8 mouse cellular contexts compared by ENCODE assay signal in genomic region chr4:124707381-124708199, GRCm38 (mm10). TPM values are rescaled to one million over a fixed set of nuclear protein-coding genes. Genes with fewer than 3 reads are reported as not detected.
A peak's percentile ranks its signal among the peaks of the same experiment; 100 is the strongest.
DNase-seq lines count a peak whose midpoint lies in the region; ATAC-seq lines count a peak whose summit lies in the region.
"Not testable (repeated sequence)": the region's sequence is repeated elsewhere in the genome, so short reads cannot be mapped to it uniquely, and the experiment has no call there.

No protein-coding gene starts in this region.

- H3K4me3 ChIP-seq in embryonic facial prominence, embryonic 13.5 days; heart, embryonic 10.5 days; intestine, embryonic 14.5 days (ENCODE audit: low read depth, low read length); limb, embryonic 12.5 days (replicated peaks); lung, embryonic 15.5 days: not testable (repeated sequence)

- not testable (repeated sequence) for ATAC-seq in embryonic facial prominence, embryonic 13.5 days (ENCODE audit: insufficient number of reproducible peaks, insufficient read depth, low FRiP score, low TSS enrichment, low read depth); intestine, embryonic 14.5 days (replicated peaks; ENCODE audit: low FRiP score, low TSS enrichment, low read depth); limb, embryonic 12.5 days (ENCODE audit: insufficient number of reproducible peaks, insufficient read depth, low FRiP score, low TSS enrichment, low read depth); lung, embryonic 15.5 days (ENCODE audit: borderline replicate concordance, extremely low read depth, low FRiP score, low TSS enrichment)

- peak; percentile 8 for DNase-seq in A20 (ENCODE audit: low read depth, low spot score)
- peak; percentile 32 for DNase-seq in ZHBTc4 (ENCODE audit: low read depth, low spot score)
- DNase-seq in heart, embryonic 10.5 days (ENCODE audit: low spot score); intestine, embryonic 14.5 days (ENCODE audit: low spot score): not testable (repeated sequence)
- DNase-seq in testis, postnatal 10 days (ENCODE audit: low spot score), result peak; percentile 51

- H3K4me2 ChIP-seq in embryonic facial prominence, embryonic 13.5 days; intestine, embryonic 14.5 days (ENCODE audit: low read length); limb, embryonic 12.5 days; lung, embryonic 15.5 days: not testable (repeated sequence)

- 85% methylated on average over 25 of the region's 25 CpGs for WGBS in embryonic facial prominence, embryonic 13.5 days
- 84% methylated on average over 25 of the region's 25 CpGs for WGBS in heart, embryonic 10.5 days
- 88% methylated on average over 24 of the region's 25 CpGs for WGBS in intestine, embryonic 14.5 days
- 87% methylated on average over 25 of the region's 25 CpGs for WGBS in limb, embryonic 12.5 days
- WGBS in lung, embryonic 15.5 days, result 86% methylated on average over 25 of the region's 25 CpGs

- H3K4me1 ChIP-seq in embryonic facial prominence, embryonic 13.5 days, result peaks cover 77% of the 10 kb centered on the region
- peaks cover 69% of the 10 kb centered on the region for H3K4me1 ChIP-seq in heart, embryonic 10.5 days
- H3K4me1 ChIP-seq in intestine, embryonic 14.5 days (replicated peaks; ENCODE audit: control insufficient read depth, insufficient read depth, low read length), result peaks cover 45% of the 10 kb centered on the region
- peaks cover 75% of the 10 kb centered on the region for H3K4me1 ChIP-seq in limb, embryonic 12.5 days (replicated peaks)
- H3K4me1 ChIP-seq in lung, embryonic 15.5 days, result peaks cover 66% of the 10 kb centered on the region

- peak overlapping the region; percentile 97 for H3K27ac ChIP-seq in embryonic facial prominence, embryonic 13.5 days
- H3K27ac ChIP-seq in heart, embryonic 10.5 days, result 0 out of 2 replicates have a peak overlapping the region, but pooled peaks have one; percentile 93
- peak overlapping the region; percentile 95 for H3K27ac ChIP-seq in intestine, embryonic 14.5 days (ENCODE audit: low read depth)
- H3K27ac ChIP-seq in limb, embryonic 12.5 days, result peak overlapping the region; percentile 98
- peak overlapping the region; percentile 97 for H3K27ac ChIP-seq in lung, embryonic 15.5 days

- H3K9ac ChIP-seq in embryonic facial prominence, embryonic 13.5 days; intestine, embryonic 14.5 days (ENCODE audit: low read length); lung, embryonic 15.5 days: not testable (repeated sequence)
- H3K9ac ChIP-seq in limb, embryonic 12.5 days (replicated peaks), result peak overlapping the region; percentile 12; the same call in 1 of the 2 replicates

- not testable (repeated sequence) for H3K9me3 ChIP-seq in embryonic facial prominence, embryonic 13.5 days; heart, embryonic 10.5 days; intestine, embryonic 14.5 days (ENCODE audit: control insufficient read depth, low read length); limb, embryonic 12.5 days; lung, embryonic 15.5 days

- H3K36me3 ChIP-seq in embryonic facial prominence, embryonic 13.5 days, result peaks cover 24% of the 10 kb centered on the region
- H3K36me3 ChIP-seq in heart, embryonic 10.5 days, result peaks cover 20% of the 10 kb centered on the region; the same call in 1 of the 2 replicates
- H3K36me3 ChIP-seq in intestine, embryonic 14.5 days (ENCODE audit: control insufficient read depth, insufficient read depth, low read length), result peaks cover 20% of the 10 kb centered on the region
- peaks cover 26% of the 10 kb centered on the region for H3K36me3 ChIP-seq in limb, embryonic 12.5 days
- not testable (repeated sequence) for H3K36me3 ChIP-seq in lung, embryonic 15.5 days

- not testable (repeated sequence) for H3K27me3 ChIP-seq in embryonic facial prominence, embryonic 13.5 days; heart, embryonic 10.5 days (ENCODE audit: insufficient read depth, poor library complexity, severe bottlenecking); intestine, embryonic 14.5 days (replicated peaks; ENCODE audit: control insufficient read depth, insufficient read depth, low read length); limb, embryonic 12.5 days; lung, embryonic 15.5 days

RNA-seq across cellular contexts. Expression of gene Sf3a3, which starts 7.0 kb away (rescaled TPM):
- 177 and 186 TPM in 2 replicates for polyA plus RNA-seq in embryonic facial prominence, embryonic 13.5 days (2015; fragmentation: Nextera tagmentation; extraction: Ambion mirVana)
- polyA plus RNA-seq in heart, embryonic 10.5 days (2016; fragmentation: Nextera tagmentation; extraction: Ambion mirVana), result 137 and 180 TPM in 2 replicates
- 142 and 164 TPM in 2 replicates for polyA plus RNA-seq in intestine, embryonic 14.5 days (2014; fragmentation: Nextera tagmentation; extraction: Ambion mirVana)
- polyA plus RNA-seq in limb, embryonic 12.5 days (2016; fragmentation: Nextera tagmentation; extraction: Ambion mirVana), result 221 and 223 TPM in 2 replicates
- 148 and 151 TPM in 2 replicates for polyA plus RNA-seq in lung, embryonic 15.5 days (2015; fragmentation: Nextera tagmentation; extraction: Ambion mirVana)

RNA-seq across cellular contexts. Expression of gene Fhl3, which starts 7.1 kb away (rescaled TPM):
- polyA plus RNA-seq in embryonic facial prominence, embryonic 13.5 days (2015; fragmentation: Nextera tagmentation; extraction: Ambion mirVana), result 17.0 and 19.5 TPM in 2 replicates
- polyA plus RNA-seq in heart, embryonic 10.5 days (2016; fragmentation: Nextera tagmentation; extraction: Ambion mirVana), result 3.9 and 5.4 TPM in 2 replicates
- 12.9 and 13.6 TPM in 2 replicates for polyA plus RNA-seq in intestine, embryonic 14.5 days (2014; fragmentation: Nextera tagmentation; extraction: Ambion mirVana)
- 7.3 and 10.9 TPM in 2 replicates for polyA plus RNA-seq in limb, embryonic 12.5 days (2016; fragmentation: Nextera tagmentation; extraction: Ambion mirVana)
- 5.3 and 9.3 TPM in 2 replicates for polyA plus RNA-seq in lung, embryonic 15.5 days (2015; fragmentation: Nextera tagmentation; extraction: Ambion mirVana)

RNA-seq across cellular contexts. Expression of gene Utp11, which starts 14.2 kb away (rescaled TPM):
- 84.7 and 92.2 TPM in 2 replicates for polyA plus RNA-seq in embryonic facial prominence, embryonic 13.5 days (2015; fragmentation: Nextera tagmentation; extraction: Ambion mirVana)
- polyA plus RNA-seq in heart, embryonic 10.5 days (2016; fragmentation: Nextera tagmentation; extraction: Ambion mirVana), result 53.0 and 63.6 TPM in 2 replicates
- 57.6 and 65.6 TPM in 2 replicates for polyA plus RNA-seq in intestine, embryonic 14.5 days (2014; fragmentation: Nextera tagmentation; extraction: Ambion mirVana)
- polyA plus RNA-seq in limb, embryonic 12.5 days (2016; fragmentation: Nextera tagmentation; extraction: Ambion mirVana), result 82.6 and 86.4 TPM in 2 replicates
- 57.7 and 60.8 TPM in 2 replicates for polyA plus RNA-seq in lung, embryonic 15.5 days (2015; fragmentation: Nextera tagmentation; extraction: Ambion mirVana)

RNA-seq across cellular contexts. Expression of gene Inpp5b, which starts 34.1 kb away (rescaled TPM):
- 25.2 and 26.4 TPM in 2 replicates for polyA plus RNA-seq in embryonic facial prominence, embryonic 13.5 days (2015; fragmentation: Nextera tagmentation; extraction: Ambion mirVana)
- 19.9 and 25.5 TPM in 2 replicates for polyA plus RNA-seq in heart, embryonic 10.5 days (2016; fragmentation: Nextera tagmentation; extraction: Ambion mirVana)
- polyA plus RNA-seq in intestine, embryonic 14.5 days (2014; fragmentation: Nextera tagmentation; extraction: Ambion mirVana), result 29.4 and 31.2 TPM in 2 replicates
- polyA plus RNA-seq in limb, embryonic 12.5 days (2016; fragmentation: Nextera tagmentation; extraction: Ambion mirVana), result 23.8 and 25.0 TPM in 2 replicates
- 28.2 and 35.5 TPM in 2 replicates for polyA plus RNA-seq in lung, embryonic 15.5 days (2015; fragmentation: Nextera tagmentation; extraction: Ambion mirVana)

RNA-seq across cellular contexts. Expression of gene Pou3f1, which starts 51.0 kb away (rescaled TPM):
- 2.3 and 2.4 TPM in 2 replicates for polyA plus RNA-seq in embryonic facial prominence, embryonic 13.5 days (2015; fragmentation: Nextera tagmentation; extraction: Ambion mirVana)
- 0.10 and 0.35 TPM in 2 replicates for polyA plus RNA-seq in heart, embryonic 10.5 days (2016; fragmentation: Nextera tagmentation; extraction: Ambion mirVana)
- polyA plus RNA-seq in intestine, embryonic 14.5 days (2014; fragmentation: Nextera tagmentation; extraction: Ambion mirVana), result 0.17 and 0.27 TPM in 2 replicates
- polyA plus RNA-seq in limb, embryonic 12.5 days (2016; fragmentation: Nextera tagmentation; extraction: Ambion mirVana), result 1.0 and 1.2 TPM in 2 replicates
- polyA plus RNA-seq in lung, embryonic 15.5 days (2015; fragmentation: Nextera tagmentation; extraction: Ambion mirVana), result 0.06 and 0.14 TPM in 2 replicates
